Comparison of ENCODE assay signal across 23 mouse cellular contexts in genomic region chr1:86048231-86048630, GRCm38 (mm10). TPM values are rescaled to one million over a fixed set of nuclear protein-coding genes. Genes with fewer than 3 reads are reported as not detected.
DNase-seq lines count a peak whose midpoint lies in the region; ATAC-seq lines count a peak whose summit lies in the region.
"Had no signal": no experiment of that assay in that cellular context is flagged by ENCODE, and none has a peak within 500 bp of the region (broad histone marks: within the 10 kb centered on the region; RNA-seq: fewer than 3 reads in every experiment).

No protein-coding gene starts in this region.

- ATAC-seq in hindbrain, embryonic 15.5 days (ENCODE audit: low FRiP score, low read depth): no peak
- ATAC-seq in liver, embryonic 15.5 days (ENCODE audit: insufficient read depth): no peak
- ATAC-seq: forebrain, embryonic 14.5 days; intestine, postnatal 0 days had no signal

- intact Hi-C loops in heart, postnatal 10 days (cut with DNase I): no loop called here

- no peak for DNase-seq in hindbrain, embryonic 10.5 days (ENCODE audit: low spot score)
- DNase-seq in thymus, postnatal 0 days (ENCODE audit: low spot score): peak; percentile 21
- no peak for DNase-seq in thymus, postnatal 14 days
- DNase-seq in heart, postnatal 10 days: no peak
- DNase-seq in spleen, postnatal 36 days (ENCODE audit: low spot score in 2 of 2): no peak
- DNase-seq in spleen, adult 18-20 months: no peak
- DNase-seq: cerebellum, postnatal 10 days; heart, adult 11 months; lung, embryonic 14.5 days; right cerebral cortex, postnatal 14 days; thymus, postnatal 36 days had no signal

- H3K4me3 ChIP-seq in hindbrain, embryonic 15.5 days: no peak overlapping the region
- H3K4me3 ChIP-seq in hindbrain, embryonic 10.5 days: no peak overlapping the region
- H3K4me3 ChIP-seq in liver, embryonic 15.5 days (replicated peaks): no peak overlapping the region
- H3K4me3 ChIP-seq: hindbrain, embryonic 13.5 days; limb, embryonic 10.5 days; megakaryocyte, embryonic 14.5 days; neural tube, embryonic 13.5 days had no signal

- no peaks in the 10 kb centered on the region for H3K36me3 ChIP-seq in hindbrain, embryonic 15.5 days
- H3K36me3 ChIP-seq in hindbrain, embryonic 10.5 days: no peaks in the 10 kb centered on the region
- no peaks in the 10 kb centered on the region for H3K36me3 ChIP-seq in liver, embryonic 15.5 days (replicated peaks)
- H3K36me3 ChIP-seq: hindbrain, embryonic 13.5 days; limb, embryonic 10.5 days; neural tube, embryonic 13.5 days had no signal

- no peak overlapping the region for H3K27ac ChIP-seq in hindbrain, embryonic 15.5 days (replicated peaks)
- H3K27ac ChIP-seq in hindbrain, embryonic 10.5 days: no peak overlapping the region
- no peak overlapping the region for H3K27ac ChIP-seq in liver, embryonic 15.5 days (replicated peaks)
- H3K27ac ChIP-seq: hindbrain, embryonic 13.5 days; kidney, postnatal 0 days; limb, embryonic 10.5 days; neural tube, embryonic 13.5 days had no signal

- no peak overlapping the region for H3K9ac ChIP-seq in hindbrain, embryonic 15.5 days
- no peak overlapping the region for H3K9ac ChIP-seq in liver, embryonic 15.5 days
- H3K9ac ChIP-seq: hindbrain, embryonic 13.5 days; lung, embryonic 14.5 days; neural tube, embryonic 13.5 days had no signal

- peaks cover 32% of the 10 kb centered on the region for H3K27me3 ChIP-seq in hindbrain, embryonic 15.5 days
- peaks cover 60% of the 10 kb centered on the region for H3K27me3 ChIP-seq in hindbrain, embryonic 10.5 days (ENCODE audit: insufficient read depth, poor library complexity, severe bottlenecking)
- H3K27me3 ChIP-seq in liver, embryonic 15.5 days: peaks cover 61% of the 10 kb centered on the region

- 83% methylated on average over 4 of the region's 4 CpGs for WGBS in hindbrain, embryonic 15.5 days
- 79% methylated on average over 4 of the region's 4 CpGs for WGBS in hindbrain, embryonic 10.5 days
- WGBS in liver, embryonic 15.5 days (ENCODE audit: insufficient replicate concordance): 45% methylated on average over 4 of the region's 4 CpGs

- 0 out of 2 replicates have a peak overlapping the region, but pooled peaks have one; percentile 94 for H3K4me2 ChIP-seq in hindbrain, embryonic 15.5 days
- peak overlapping the region; percentile 45; the same call in 1 of the 2 replicates for H3K4me2 ChIP-seq in liver, embryonic 15.5 days
- H3K4me2 ChIP-seq: hindbrain, embryonic 13.5 days; lung, embryonic 14.5 days; neural tube, embryonic 13.5 days had no signal

- no peaks in the 10 kb centered on the region for H3K9me3 ChIP-seq in hindbrain, embryonic 15.5 days
- no peaks in the 10 kb centered on the region for H3K9me3 ChIP-seq in hindbrain, embryonic 10.5 days
- H3K9me3 ChIP-seq in liver, embryonic 15.5 days (replicated peaks): no peaks in the 10 kb centered on the region
- H3K9me3 ChIP-seq: hindbrain, embryonic 13.5 days; limb, embryonic 10.5 days; neural tube, embryonic 13.5 days had no signal

- peaks cover 15% of the 10 kb centered on the region for H3K4me1 ChIP-seq in hindbrain, embryonic 15.5 days (replicated peaks)
- peaks cover 20% of the 10 kb centered on the region for H3K4me1 ChIP-seq in hindbrain, embryonic 10.5 days (replicated peaks)
- no peaks in the 10 kb centered on the region for H3K4me1 ChIP-seq in liver, embryonic 15.5 days (replicated peaks)

RNA-seq across cellular contexts. Expression of gene 2810459M11Rik, which starts 2.6 kb away (rescaled TPM):
- 10.8 and 14.3 TPM in 2 replicates for polyA plus RNA-seq in hindbrain, embryonic 15.5 days (2015; fragmentation: Nextera tagmentation; extraction: Ambion mirVana)
- polyA plus RNA-seq in hindbrain, embryonic 10.5 days (2016; fragmentation: Nextera tagmentation; extraction: Ambion mirVana): 0.19 and 0.25 TPM in 2 replicates
- 0.14 and 0.15 TPM in 2 replicates for polyA plus RNA-seq in thymus, postnatal 0 days (2015; fragmentation: Nextera tagmentation; extraction: Ambion mirVana)
- polyA plus RNA-seq in liver, embryonic 15.5 days (2015; fragmentation: Nextera tagmentation; extraction: Ambion mirVana): 24.0 and 28.1 TPM in 2 replicates
- not detected for total RNA-seq in heart, postnatal 10 days (2021)
- total RNA-seq: gastrocnemius, adult 18-20 months had no signal

RNA-seq across cellular contexts. Expression of gene Psmd1, which starts 16.0 kb away (rescaled TPM):
- 181 and 185 TPM in 2 replicates for polyA plus RNA-seq in hindbrain, embryonic 15.5 days (2015; fragmentation: Nextera tagmentation; extraction: Ambion mirVana)
- 184 and 222 TPM in 2 replicates for polyA plus RNA-seq in hindbrain, embryonic 10.5 days (2016; fragmentation: Nextera tagmentation; extraction: Ambion mirVana)
- polyA plus RNA-seq in thymus, postnatal 0 days (2015; fragmentation: Nextera tagmentation; extraction: Ambion mirVana): 125 and 128 TPM in 2 replicates
- polyA plus RNA-seq in liver, embryonic 15.5 days (2015; fragmentation: Nextera tagmentation; extraction: Ambion mirVana): 88.6 and 90.5 TPM in 2 replicates
- 100 to 1,000 TPM; 113 to 118 TPM for total RNA-seq in heart, postnatal 10 days (2021)

RNA-seq across cellular contexts. Expression of gene Spata3, which starts 31.6 kb away (rescaled TPM):
- polyA plus RNA-seq in hindbrain, embryonic 15.5 days (2015; fragmentation: Nextera tagmentation; extraction: Ambion mirVana): 0.32 and 0.87 TPM in 2 replicates
- not detected in 2 replicates for polyA plus RNA-seq in hindbrain, embryonic 10.5 days (2016; fragmentation: Nextera tagmentation; extraction: Ambion mirVana)
- not detected in 2 replicates for polyA plus RNA-seq in thymus, postnatal 0 days (2015; fragmentation: Nextera tagmentation; extraction: Ambion mirVana)
- polyA plus RNA-seq in liver, embryonic 15.5 days (2015; fragmentation: Nextera tagmentation; extraction: Ambion mirVana): 0.24 and 0.26 TPM in 2 replicates
- total RNA-seq in heart, postnatal 10 days (2021): not detected
- total RNA-seq: adrenal gland, adult 18-20 months; gastrocnemius, adult 18-20 months had no signal
- polyA plus RNA-seq: forebrain, embryonic 14.5 days; heart, embryonic 14.5 days; intestine, postnatal 0 days; limb, embryonic 10.5 days; lung, embryonic 14.5 days; neural tube, embryonic 13.5 days had no signal
